Mouse (Mus musculus): Measurements from ENCODE around the gene Asf1b. TPM values are rescaled to one million over a fixed set of nuclear protein-coding genes. Genes with fewer than 3 reads are reported as not detected.
"Not testable (repeated sequence)": the region's sequence is repeated elsewhere in the genome, so short reads cannot be mapped to it uniquely, and the experiment has no call there.

The Asf1b gene
- polyA plus RNA-seq, 1 experiment, result 3.3 TPM

DNA sequence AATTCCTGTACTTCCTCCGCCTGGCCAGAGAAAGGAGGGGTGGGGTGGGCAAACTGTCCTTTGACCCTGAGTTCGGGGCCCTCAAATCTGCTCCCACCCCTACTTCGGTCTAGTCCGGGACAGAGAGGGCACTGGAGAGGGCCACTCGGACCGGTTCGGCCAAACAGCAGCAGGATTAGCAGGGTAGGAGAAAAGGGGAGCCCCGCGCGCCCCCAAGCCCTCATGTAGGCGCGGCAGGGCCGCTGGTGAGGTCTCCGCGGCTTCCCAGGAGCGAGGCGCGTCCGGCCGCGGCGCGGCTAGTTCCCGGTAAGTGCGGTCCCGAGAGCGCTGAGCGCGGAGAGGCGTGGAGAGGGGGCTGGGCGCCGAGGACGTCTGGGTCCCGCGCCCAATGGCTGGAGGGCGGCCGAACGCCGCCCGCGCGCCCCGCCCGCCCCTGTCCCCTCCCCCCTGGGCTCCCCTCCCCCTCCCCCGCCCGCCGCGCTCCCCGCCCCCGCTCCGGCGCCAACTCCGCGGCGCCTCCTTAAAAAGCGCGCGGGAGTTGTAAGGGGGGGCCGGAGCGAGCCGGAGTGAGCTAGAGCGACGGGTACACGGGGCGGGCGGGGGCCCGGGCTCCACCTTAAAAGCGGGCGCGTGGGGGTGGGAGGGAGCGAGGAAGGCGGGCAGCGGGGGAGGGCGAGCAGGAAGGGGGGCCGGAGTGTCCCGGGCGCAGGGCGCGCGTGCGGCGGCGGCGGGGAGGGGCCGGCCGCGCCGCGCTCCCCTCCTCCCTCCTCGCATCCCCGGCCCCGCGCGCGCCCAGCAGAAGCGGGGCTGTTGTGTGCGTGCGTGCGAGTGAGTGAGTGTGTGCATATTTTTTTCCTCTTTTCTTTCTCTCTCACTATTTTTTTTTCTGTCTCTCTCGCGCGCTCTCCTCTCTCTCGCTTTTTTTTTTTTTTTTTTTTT lies 41.5 kb downstream of the Asf1b start:
- peak overlapping the region; percentile 81 for H3K27ac ChIP-seq (replicated peaks; ENCODE audit: low read depth, low read length)
- H3K4me3 ChIP-seq (ENCODE audit: insufficient read depth, low read depth, low read length), result peak overlapping the region; percentile 87
- H3K4me1 ChIP-seq (ENCODE audit: control insufficient read depth, insufficient read depth, insufficient read length, low read length), result 0 out of 2 replicates have a peak, but pooled peaks cover 7% of the 10 kb centered on the region

DNA sequence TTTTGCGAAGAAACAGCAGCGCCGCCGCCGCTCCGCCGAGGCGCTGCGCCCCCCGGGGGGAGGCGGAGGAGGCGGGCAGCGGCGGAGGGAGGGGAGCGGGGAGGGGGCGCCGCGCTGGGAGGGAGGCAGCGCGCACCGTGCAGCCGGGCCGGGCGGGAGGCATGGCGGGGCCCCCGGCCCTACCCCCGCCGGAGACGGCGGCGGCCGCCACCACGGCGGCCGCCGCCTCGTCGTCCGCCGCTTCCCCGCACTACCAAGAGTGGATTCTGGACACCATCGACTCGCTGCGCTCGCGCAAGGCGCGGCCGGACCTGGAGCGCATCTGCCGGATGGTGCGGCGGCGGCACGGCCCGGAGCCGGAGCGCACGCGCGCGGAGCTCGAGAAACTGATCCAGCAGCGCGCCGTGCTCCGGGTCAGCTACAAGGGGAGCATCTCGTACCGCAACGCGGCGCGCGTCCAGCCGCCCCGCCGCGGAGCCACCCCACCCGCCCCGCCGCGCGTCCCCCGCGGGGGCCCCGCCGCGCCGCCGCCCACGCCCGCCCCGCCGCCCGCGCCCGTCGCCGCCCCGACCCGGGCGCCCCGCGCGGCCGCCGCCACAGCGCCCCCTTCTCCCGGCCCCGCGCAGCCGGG lies 42.3 kb downstream of the Asf1b start, which contains the start of gene Samd1:
Gene Samd1, plus strand, starts transcription at position 162 of the 631 bp plus-strand sequence.
- Histone ChIP-seq H3K4me3 (ENCODE audit: insufficient read depth, low read depth, low read length) (peak within 1 kb of the TSS; percentile 87), H3K27ac (replicated peaks; ENCODE audit: low read depth, low read length) (peak within 1 kb of the TSS; percentile 81), H3K4me1 (ENCODE audit: control insufficient read depth, insufficient read depth, insufficient read length, low read length) (0 out of 2 replicates have a peak, but pooled peaks cover 7% of the 10 kb centered on the region)

GRCm38 (mm10) chr8:83998231-83999056 lies 43.1 kb downstream of the Asf1b start:
- no peak overlapping the region for H3K27ac ChIP-seq (replicated peaks; ENCODE audit: low read depth, low read length)
- H3K4me3 ChIP-seq (ENCODE audit: insufficient read depth, low read depth, low read length), result peak overlapping the region; percentile 79
- 0 out of 2 replicates have a peak, but pooled peaks cover 7% of the 10 kb centered on the region for H3K4me1 ChIP-seq (ENCODE audit: control insufficient read depth, insufficient read depth, insufficient read length, low read length)

- Histone ChIP-seq H3K4me1 (ENCODE audit: control insufficient read depth, insufficient read depth, insufficient read length, low read length) (0 out of 2 replicates have a peak, but pooled peaks cover 7% of the 10 kb centered on the region), H3K4me3 (ENCODE audit: insufficient read depth, low read depth, low read length) (peak overlapping the region; percentile 79), H3K27ac (replicated peaks; ENCODE audit: low read depth, low read length) (no peak overlapping the region)
These were observed 43.9 kb downstream of the Asf1b start for GRCm38 (mm10) chr8:83999057-83999705.

- no peak overlapping the region for H3K27ac ChIP-seq (replicated peaks; ENCODE audit: low read depth, low read length)
- 0 out of 2 replicates have a peak overlapping the region, but pooled peaks have one; percentile 0 for H3K4me3 ChIP-seq (ENCODE audit: insufficient read depth, low read depth, low read length)
- H3K4me1 ChIP-seq (ENCODE audit: control insufficient read depth, insufficient read depth, insufficient read length, low read length), result 0 out of 2 replicates have a peak, but pooled peaks cover 7% of the 10 kb centered on the region
These were observed 44.5 kb downstream of the Asf1b start for GRCm38 (mm10) chr8:83999825-84000224.

DNA sequence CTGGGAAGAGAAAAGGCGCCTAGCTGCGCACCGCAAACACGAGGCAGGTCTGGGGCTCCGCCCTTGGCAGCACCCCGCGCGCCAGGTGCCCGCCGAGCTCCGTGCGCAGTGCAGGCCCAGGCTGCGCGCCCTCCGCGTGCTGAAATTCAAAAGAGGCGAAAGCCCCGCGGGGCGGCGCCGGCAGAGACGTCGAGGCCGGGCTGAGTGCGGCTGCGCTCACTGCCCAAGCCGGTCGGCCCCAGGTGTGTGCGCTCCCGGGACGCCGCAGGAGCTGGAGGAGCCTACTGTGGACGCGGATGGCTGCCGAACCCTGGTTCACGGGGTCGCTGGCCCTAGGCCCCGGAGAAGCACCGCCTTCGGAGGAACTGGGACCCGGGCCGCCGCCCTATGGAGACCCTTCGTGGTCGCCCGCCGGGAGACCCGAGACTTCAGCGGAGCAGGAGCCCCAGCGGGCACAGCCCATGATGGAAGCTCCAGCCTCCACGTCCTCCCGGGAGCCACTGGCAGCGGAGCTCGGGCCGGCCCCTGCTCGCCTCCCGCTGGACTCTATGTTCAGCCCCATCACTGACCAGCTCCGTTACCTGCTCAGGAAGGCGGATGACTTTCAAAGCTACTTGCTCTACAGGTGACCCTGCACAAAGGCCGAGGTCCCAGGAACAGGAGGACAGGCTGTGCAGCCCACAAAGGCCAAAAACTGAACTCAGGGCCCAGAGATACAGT lies 46.1 kb downstream of the Asf1b start, which contains the start of gene 1700067K01Rik:
Gene 1700067K01Rik, plus strand, starts transcription at position 222 of the 720 bp plus-strand sequence.
- Histone ChIP-seq H3K4me3 (ENCODE audit: insufficient read depth, low read depth, low read length) (no peak within 1 kb of the TSS), H3K27ac (replicated peaks; ENCODE audit: low read depth, low read length) (no peak within 1 kb of the TSS), H3K4me1 (ENCODE audit: control insufficient read depth, insufficient read depth, insufficient read length, low read length) (peaks cover 7% of the 10 kb centered on the region; the same call in 1 of the 2 replicates)

- peaks cover 7% of the 10 kb centered on the region; the same call in 1 of the 2 replicates for H3K4me1 ChIP-seq (ENCODE audit: control insufficient read depth, insufficient read depth, insufficient read length, low read length)
- H3K27ac ChIP-seq (replicated peaks; ENCODE audit: low read depth, low read length), result no peak overlapping the region
- H3K4me3 ChIP-seq (ENCODE audit: insufficient read depth, low read depth, low read length), result peak overlapping the region; percentile 75; the same call in 1 of the 2 replicates
These were observed 47.8 kb downstream of the Asf1b start for GRCm38 (mm10) chr8:84002957-84003611.

DNA sequence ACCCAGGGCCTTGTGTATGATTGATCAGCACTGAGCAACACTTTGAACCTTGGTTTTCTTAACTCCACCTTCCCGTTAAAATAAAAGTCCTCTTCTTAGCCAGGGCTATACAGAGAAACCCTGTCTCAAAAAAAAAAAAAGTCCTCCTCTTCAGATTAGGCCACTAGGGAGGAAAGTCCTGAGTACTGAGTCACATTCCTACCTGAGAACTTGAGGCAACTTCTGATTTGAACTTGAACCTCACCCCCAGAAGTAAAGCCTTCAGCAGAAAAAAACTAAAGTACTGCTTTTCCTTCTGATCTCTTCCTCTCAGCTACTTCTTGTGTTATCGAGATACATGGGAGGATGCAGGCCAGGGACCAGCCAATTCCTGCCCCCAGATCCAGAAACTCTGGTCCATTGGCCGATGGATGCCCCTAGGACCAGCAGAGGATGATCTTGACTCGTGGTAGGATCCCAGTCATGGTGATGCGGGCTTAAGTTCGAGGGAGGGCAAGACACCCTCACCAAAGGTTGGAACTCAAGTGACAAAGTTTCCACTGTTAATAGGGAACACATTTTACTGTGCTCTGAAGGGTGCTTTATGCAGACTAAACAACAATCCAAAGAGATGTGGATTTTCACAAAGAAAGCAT lies 48.4 kb downstream of the Asf1b start:
- peak overlapping the region; percentile 75 for H3K27ac ChIP-seq (replicated peaks; ENCODE audit: low read depth, low read length)
- H3K4me3 ChIP-seq (ENCODE audit: insufficient read depth, low read depth, low read length), result peak overlapping the region; percentile 75
- H3K4me1 ChIP-seq (ENCODE audit: control insufficient read depth, insufficient read depth, insufficient read length, low read length), result peaks cover 6% of the 10 kb centered on the region; the same call in 1 of the 2 replicates

DNA sequence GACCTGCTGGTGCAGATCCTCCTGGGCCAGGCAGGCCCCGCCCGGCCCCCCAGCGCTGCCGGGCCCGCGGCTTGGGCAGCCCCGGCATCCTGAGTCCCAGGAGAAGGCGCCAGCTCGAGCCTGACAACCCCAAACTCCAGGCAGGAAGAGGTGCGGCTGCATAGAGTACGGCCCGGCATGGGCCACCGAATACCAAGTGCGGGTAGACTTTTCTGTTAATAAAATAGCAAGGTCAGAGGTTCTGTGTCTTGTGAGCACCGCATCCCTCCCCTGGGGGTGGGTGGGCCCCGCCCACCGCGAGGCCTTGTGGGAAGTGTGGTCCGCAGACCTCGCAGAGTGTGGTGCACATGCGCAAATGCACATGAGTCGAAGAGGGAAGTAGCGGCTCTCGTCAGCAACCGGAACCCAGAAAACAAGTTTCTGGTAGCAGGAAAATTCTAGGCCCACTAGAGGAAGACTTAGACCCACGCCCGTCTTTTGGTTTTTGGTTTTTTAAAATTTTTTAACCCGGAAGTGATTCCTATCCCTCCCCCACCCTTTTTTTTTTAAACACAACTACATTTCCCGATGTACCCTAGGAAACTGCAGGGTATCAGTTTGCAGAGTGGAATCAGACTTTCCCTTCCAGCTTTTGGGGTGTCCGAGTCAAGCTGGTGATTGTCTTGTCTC lies 49.4 kb downstream of the Asf1b start:
- peak overlapping the region; percentile 83 for H3K27ac ChIP-seq (replicated peaks; ENCODE audit: low read depth, low read length)
- peak overlapping the region; percentile 75 for H3K4me3 ChIP-seq (ENCODE audit: insufficient read depth, low read depth, low read length)
- H3K4me1 ChIP-seq (ENCODE audit: control insufficient read depth, insufficient read depth, insufficient read length, low read length), result no peaks in the 10 kb centered on the region; the same call in 1 of the 2 replicates

- H3K4me3 ChIP-seq (ENCODE audit: insufficient read depth, low read depth, low read length); H3K4me1 ChIP-seq (ENCODE audit: control insufficient read depth, insufficient read depth, insufficient read length, low read length); H3K27ac ChIP-seq (replicated peaks; ENCODE audit: low read depth, low read length): not testable (repeated sequence)
These were observed 50.2 kb downstream of the Asf1b start for GRCm38 (mm10) chr8:84005502-84005901.

DNA sequence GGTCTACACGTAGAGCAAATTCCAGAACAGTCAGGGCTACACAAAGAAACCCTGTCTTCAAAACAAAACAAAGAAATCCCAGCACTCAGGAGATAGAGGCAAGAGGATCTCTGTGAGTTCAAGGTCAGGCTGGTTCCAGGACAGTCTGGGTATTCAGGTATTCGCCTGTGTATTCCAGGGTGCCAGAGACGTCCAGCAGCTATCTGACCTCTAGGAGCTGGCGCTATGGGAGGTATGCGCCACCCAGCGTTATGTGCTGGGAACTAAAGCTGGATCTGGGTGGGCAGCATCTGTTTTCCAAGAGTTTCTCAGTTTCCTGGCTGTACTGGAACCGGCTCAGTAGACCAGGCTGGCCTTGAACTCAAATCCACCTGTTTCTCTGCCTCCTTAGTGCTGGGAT lies 53.1 kb downstream of the Asf1b start:
- no peak overlapping the region for H3K27ac ChIP-seq (replicated peaks; ENCODE audit: low read depth, low read length)
- H3K4me3 ChIP-seq (ENCODE audit: insufficient read depth, low read depth, low read length), result no peak overlapping the region
- H3K4me1 ChIP-seq (ENCODE audit: control insufficient read depth, insufficient read depth, insufficient read length, low read length), result peaks cover 13% of the 10 kb centered on the region

DNA sequence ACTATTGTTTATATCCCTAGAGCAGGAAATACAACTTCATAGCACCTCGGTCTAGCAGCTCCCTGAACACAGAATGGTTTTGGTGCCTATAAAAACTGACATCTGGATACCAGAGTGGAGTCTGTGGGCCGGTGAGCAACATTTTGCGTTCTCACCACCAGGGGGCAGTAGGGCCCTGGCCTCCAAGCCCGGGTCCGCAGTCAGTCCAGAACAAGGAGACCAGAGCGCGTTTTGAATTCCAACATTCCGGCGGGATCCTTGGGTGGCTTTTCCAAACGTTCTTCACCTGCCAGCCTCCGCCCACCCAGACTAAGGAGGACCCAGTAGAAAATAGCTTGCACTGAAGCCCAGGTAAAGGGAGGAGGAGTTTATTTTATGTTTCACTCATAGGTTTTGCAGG lies 54.6 kb downstream of the Asf1b start:
- Histone ChIP-seq H3K27ac (replicated peaks; ENCODE audit: low read depth, low read length) (no peak overlapping the region), H3K4me3 (ENCODE audit: insufficient read depth, low read depth, low read length) (no peak overlapping the region), H3K4me1 (ENCODE audit: control insufficient read depth, insufficient read depth, insufficient read length, low read length) (peaks cover 13% of the 10 kb centered on the region)
